Mouse (Mus musculus) heart, adult 18-20 months (tissue): Measurements from ENCODE around the gene Krtap5-1. TPM values are rescaled to one million over a fixed set of nuclear protein-coding genes. Genes with fewer than 3 reads are reported as not detected.
"Not testable (repeated sequence)": the region's sequence is repeated elsewhere in the genome, so short reads cannot be mapped to it uniquely, and the experiment has no call there.

ENCODE experiments used
- DNase-seq, 2 experiments: peaks; one replicate each; pipeline ENCODE4 v3.0.0; 2021 to 2022; ENCODE audit warnings: mixed read lengths in 1 of 2
- long read RNA-seq, 2 experiments: library from polyadenylated mRNA; stranded (forward); transcript quantifications; one replicate each; pipeline ENCODE4 v2.0.0; 2021
- total RNA-seq, 2 experiments: library from RNA; stranded (reverse); gene quantifications; 2 replicates each; pipeline ENCODE4 v1.2.3; 2021

Gene Krtap5-1
- not detected for total RNA-seq
- long read RNA-seq, experiment 1: 0 reads
- long read RNA-seq, experiment 2: 0 reads

DNA sequence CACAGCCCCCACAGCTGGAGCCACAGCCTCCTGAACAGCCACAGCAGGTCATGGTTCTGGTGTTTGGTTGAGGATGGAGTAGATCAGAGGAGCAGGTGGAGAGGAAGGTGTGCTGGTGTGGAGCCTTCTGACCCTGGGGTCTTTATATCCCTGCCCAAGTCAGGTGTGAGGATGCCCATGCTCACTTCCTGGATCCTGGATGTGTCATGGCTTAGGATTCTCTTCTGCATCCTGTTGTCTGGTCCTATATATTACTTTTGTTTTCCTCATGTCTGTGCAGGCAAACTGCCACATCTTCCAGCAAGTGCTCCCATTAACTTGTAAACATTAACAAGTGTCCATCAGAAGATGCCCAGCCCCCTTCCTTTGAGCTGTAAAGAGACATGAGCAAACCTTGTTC lies at the start of gene Krtap5-1:
Gene Krtap5-1 (minus strand): TSS at position 101 of the 400 bp plus-strand sequence.
- not testable (repeated sequence) for DNase-seq

DNA sequence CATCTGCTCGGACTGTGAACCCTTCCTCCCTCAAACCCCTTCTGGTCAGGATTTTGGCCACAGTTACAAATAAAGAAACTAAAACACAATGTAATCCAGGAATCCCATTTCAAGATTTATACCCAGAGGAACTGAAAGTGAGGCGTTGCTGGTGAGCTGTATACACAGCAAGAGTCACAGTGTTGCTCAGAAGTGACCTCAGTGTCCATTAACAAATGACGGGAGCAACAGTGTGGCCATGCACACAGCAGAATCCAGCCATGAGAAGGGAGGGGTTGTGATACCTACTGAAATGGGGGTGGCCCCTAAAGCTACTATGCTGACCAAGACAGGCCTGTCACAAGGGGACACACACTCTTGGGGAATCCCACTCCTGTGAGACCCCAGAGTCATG lies 45.3 kb upstream of the Krtap5-1 start:
- DNase-seq: no peak

DNA sequence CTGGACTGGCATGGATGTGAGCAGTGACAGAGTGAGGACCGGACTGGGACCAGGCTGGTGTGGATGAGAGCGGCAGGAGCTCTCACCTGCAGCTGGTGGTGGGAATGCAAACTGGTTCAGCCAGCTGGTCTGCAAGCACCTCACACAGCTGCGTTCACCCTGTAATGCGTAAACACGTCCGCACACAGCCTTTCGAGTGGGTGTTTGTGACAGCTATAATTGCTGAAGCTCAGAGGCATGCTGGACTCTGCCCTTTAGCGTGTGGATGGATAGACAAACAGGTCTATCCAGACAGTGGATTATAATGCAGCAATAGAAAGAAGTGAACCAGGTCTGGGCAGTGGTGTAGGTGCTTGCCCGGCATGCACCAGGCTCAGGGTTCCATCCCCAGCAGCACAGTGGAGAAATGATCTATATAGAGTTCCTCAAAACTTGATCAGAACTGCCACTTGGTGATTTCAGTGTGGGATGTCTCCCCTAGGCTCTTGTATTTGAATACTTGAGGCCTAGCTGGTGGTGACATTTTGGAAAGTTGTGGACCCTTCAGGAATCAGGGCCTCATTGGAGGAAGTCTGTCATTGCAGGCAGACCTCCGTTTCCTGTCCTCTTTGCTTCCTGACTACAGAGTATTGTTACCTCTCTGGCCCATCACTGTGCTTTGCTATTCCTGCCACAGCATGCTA lies 44.8 kb upstream of the Krtap5-1 start:
- no peak for DNase-seq

DNA sequence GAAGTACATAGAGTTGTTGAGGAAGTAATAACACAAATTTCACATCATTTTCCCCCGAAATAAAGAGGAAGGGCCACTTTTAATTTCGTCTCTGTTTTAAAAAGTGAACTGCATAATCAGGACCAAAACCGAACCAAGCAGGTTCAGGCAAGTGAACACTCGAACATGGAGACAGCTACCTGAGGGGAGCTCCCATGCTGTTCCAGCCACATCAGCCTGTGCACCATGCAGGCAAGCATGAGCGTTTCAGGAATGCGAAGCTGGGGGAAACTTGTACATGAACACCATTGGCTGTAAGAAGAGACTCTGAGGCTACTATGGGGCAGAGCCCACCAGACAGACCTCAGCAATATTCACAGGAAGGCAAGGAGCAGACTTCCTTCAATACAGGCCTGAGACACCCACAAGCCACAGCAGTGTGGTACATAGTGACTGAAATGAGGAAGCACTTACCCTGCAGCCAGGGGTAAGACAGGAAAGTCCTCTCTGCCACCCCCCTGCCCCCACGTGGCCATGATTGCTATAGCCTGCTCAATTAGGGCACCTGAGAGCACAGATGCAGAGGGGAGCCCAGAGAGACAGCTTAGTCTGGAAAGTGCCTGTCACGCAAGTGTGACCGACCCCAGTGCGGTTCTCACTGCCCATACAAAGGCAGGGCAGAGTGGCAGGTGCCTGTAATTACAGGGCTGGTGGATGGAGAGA lies 43.5 kb upstream of the Krtap5-1 start:
- peak in 1 of 2 experiments; percentile 26 for DNase-seq

DNA sequence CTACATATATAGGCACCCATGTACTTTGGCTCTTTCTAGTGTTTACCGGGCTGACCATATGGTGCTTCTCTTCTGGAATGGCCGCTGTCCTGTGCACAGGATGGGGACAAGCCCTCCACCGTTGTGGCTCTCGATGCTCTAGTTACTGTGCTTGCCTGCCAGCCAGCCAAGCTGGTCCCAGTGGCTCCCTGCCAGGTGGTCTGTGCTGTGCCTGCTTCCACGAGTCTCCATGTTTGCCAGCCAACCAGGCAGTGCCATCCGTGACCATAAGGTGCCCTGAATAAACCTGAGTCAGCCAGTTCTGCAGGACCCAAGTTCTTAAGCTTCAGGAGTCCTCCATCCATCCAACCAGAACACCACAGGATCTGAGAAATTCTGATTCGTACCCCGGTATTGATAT lies 38.2 kb upstream of the Krtap5-1 start:
- DNase-seq: no peak

DNA sequence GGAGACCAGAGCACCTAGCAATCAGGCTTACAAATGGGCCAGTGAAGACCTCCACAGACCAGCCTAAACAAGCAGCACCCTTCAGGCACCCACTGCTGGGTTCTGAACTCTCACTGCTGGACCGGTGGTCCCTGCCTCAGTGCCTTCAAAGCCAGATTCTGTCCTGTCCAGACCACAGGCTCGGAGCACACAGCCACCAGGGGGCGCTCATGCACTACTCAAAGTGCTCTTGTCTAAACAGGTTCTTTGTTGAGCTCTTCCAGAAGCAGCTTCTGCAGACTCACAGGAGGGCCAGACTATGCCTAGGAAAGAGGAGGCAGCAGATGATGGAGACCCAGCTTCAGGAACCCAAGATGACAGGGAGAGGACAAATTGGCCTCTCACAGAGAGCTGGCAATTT lies 37.3 kb upstream of the Krtap5-1 start:
- peak; percentile 81 to 95 for DNase-seq

DNA sequence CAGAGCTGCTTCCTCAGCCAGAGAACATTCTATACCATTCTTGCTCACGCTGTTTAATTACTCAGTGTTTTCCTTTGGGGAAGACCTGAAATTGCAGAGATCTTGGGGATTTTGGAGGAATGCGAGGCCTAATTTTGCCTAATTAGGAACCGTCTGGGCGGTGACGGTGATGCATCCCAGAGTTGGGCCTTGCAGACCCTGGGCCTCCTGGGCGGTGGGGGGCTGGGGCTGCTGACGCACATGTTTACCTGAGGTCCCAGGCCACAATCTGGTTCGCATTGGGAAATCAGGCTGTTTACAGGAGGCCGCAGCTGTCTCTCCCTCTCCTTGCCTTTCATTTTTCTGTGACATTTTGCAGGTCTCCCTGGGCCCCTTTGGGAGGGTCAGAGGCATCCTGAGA lies 35.8 kb upstream of the Krtap5-1 start:
- DNase-seq: not testable (repeated sequence)

DNA sequence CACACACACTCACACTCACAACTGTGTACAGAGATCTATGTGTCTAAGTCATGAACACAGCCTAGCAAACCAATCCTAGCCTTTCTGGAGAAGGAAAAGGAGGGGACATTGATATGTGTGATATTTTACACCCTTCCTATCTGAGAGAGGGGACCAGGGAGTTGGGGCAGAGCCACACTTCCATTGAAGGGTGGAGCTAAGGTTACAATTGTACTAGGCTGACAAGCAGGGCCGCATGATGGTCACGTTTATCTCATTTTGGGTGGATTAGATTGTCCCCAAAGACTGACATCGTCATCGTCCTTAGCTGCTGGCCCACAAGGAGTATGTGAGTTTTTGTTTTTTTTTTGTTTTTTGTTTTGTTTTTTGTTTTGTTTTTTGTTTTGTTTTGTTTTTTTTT lies 34.4 kb upstream of the Krtap5-1 start:
- no peak for DNase-seq

DNA sequence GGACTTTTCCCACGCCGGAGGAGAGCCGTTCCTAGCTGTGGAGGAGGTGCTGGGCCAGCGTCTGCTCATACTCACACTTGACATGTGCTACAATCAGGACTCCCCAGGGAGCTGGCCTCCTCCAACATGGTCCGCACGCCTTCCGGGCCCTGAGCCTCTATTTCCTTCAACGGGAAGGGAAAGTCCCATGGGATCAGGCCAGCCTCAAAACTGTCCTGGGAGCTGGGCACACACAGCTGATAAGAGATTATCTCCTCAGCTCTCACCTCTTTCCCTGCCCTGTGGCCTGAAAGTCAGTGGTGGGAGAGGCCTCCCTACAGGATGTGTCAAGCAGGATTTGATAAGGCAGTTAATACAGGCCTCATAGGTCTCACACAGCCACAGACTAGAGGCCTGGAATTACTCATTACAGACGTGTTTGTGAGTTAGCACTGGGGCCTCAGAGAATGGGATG lies 33.4 kb upstream of the Krtap5-1 start:
- peak; percentile 83 to 93 for DNase-seq

DNA sequence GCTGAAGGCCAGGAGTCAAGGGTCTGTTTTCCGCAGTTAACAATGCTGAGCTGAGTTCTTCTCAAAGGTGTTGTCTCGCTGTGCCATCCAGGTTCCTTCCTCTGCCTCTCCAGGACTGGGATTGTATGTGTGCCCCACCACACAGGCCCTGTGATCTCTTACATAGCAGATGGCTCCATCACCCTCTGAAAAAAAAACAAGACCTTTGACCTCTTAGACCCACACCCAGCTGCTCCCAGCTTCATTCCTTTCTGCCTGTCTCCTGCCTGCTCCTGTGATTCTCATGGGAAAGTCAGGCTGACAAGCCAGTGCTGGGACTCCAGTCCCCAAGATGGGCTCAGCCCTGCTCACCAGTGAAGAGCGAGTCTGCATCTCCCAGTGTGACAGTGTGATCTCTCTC lies 31.6 kb upstream of the Krtap5-1 start:
- no peak for DNase-seq

DNA sequence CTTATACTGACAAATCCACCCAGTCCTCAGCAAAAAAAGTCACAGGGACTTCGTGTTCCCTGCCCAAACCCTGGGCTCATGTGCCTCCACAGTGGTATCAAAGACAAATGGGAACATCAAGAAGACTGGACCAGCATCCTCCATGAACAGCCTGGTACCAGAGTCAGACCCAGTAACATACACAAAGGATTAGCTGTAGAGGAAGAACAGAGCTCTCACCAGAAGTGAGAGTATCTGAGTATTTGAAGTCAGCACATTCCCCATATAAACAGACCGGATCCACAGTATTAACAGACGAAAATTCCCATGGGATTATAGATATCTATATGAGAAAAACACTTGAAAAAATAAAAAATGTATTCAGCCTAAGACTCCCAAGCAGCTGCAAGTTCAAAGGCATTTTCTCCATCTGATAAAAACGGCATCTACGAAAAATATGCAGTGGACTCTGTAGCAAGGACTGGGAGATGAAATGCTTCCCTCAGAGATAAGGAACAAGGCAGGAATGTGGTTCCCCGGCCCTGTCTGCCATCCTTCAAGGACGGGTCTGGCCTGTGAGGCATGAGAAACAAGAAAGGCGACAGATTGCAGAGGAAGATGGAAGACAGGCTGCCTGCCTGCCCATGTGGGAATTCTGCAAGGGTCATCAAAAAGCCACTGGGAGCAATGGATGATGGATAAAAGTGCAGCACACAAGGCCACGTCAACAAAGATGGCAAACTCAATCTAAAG lies 30.0 kb upstream of the Krtap5-1 start:
- DNase-seq: no peak

DNA sequence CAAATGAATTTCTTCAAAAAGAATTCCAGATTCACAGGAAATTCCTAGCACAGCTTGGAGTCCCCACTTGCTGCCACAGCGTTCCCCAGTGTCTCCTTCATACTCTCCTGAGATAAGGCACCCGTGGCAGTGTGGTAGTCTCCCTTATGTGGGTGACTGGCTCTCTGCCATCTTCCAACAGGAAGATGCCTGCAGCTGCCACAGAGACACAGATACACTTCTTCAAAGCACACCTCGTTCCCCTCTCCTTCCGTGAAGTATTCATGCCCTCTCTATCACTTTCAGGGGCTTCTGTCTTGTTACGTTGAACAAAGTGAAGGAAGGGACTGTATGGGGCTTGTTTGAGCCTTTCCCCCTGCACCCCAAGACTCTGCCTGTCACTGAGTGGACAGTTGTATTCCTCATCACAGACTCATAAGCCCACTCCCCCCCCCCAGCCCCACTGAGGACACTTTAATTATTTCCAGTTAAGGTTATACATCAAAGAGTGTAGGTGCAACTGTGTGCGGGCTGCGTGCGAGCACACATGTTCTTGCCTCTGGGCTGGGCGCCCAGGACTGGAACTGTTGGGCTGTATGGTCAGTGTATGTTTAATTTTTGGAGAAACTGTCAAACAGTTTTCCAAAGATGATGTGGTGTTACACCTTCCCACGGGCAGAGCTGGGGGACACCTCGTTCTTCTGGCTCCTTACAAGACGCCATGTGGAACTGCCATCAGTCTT lies 26.6 kb upstream of the Krtap5-1 start:
- no peak for DNase-seq

DNA sequence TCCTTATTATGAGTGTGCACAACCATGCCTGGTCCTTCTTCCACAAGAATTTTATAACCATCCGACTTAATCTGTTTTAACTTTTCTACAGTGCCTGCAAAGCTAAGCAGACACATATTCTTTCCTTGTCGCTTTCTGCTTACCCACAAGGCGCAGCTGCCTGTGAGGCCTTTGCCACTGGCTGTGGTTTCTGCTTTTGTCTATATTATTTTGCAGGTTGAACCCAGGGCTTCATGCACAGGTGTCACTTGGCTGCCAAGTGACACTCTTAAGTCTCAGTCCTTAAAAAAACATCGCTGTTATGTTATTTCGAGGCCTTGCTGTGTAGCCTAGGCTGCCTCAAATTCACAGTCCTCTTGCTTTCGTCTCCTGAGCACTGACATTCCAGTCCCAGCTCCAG lies 25.7 kb upstream of the Krtap5-1 start:
- DNase-seq: no peak

DNA sequence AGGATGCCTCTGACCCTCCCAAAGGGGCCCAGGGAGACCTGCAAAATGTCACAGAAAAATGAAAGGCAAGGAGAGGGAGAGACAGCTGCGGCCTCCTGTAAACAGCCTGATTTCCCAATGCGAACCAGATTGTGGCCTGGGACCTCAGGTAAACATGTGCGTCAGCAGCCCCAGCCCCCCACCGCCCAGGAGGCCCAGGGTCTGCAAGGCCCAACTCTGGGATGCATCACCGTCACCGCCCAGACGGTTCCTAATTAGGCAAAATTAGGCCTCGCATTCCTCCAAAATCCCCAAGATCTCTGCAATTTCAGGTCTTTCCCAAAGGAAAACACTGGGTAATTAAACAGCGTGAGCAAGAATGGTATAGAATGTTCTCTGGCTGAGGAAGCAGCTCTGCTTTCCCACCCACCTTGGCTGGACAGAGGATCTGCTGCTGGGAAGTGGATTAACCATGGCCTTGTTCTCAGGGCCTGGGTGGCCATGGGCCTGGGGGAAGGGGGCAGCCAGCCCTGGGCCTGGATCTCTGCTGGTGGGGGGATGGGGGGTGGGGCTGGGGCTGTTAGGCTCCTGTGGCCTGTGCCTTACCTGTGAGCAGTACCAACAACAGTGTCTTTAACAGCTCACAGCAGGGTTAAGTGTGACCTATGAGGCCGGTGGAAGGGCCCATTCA lies 24.9 kb upstream of the Krtap5-1 start:
- DNase-seq: not testable (repeated sequence)

DNA sequence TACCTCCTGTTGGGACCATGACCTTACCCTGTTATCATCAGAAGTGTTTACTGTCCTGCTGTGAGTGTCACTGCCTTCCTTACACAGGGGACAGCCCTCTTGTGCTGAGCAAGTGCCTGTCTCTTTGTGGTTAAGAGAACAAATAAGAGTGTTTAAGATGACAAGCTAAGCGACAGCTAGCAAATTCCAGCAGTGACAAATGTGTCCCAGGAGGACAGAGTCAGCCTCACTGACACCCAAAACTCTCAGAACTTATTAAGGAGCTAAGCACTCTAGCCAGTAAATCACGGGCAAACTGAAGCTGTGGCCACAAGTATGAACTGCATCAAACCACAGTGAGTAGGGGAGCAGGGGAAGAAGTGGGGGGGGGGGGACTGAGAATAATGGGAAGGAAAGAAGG lies 24.0 kb upstream of the Krtap5-1 start:
- no peak for DNase-seq

DNA sequence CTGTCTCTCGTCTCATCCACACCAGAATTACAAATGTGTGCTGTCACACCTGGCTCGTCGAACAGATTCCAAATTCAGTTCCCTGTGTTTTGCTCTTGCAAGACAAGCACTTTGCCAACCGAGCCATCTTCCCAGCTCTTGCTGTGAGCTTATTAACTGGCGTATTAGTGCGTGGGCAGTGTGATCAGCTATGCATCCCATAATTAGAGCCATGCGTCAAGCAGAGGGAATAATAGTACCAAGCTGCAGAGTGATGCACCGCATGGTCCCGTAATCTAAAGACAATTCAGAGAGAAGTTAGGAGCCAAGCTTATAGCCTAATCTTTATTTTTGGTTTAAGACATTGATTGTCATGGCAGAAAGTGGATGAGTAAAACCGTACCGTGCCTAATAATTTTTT lies 22.2 kb upstream of the Krtap5-1 start:
- no peak for DNase-seq

DNA sequence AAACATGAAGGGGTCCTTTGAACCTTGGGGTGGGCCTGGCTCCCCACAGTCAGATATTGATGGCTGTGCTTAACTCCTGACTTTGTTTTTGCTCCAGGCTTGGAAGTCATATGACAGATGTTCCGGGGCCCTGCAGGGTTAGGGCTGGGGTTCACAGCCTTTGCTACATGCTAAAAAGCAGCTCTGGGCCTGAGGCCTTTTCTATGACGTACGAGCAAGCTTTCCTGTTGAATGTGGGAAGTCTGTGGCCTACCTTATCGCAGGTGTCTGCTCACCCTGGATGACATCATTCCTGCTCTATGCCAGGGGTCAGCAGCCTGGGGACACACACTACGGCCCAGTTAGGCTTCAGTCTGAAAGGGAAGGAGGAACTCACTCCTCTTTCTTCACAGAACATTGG lies 20.3 kb upstream of the Krtap5-1 start:
- DNase-seq: no peak

DNA sequence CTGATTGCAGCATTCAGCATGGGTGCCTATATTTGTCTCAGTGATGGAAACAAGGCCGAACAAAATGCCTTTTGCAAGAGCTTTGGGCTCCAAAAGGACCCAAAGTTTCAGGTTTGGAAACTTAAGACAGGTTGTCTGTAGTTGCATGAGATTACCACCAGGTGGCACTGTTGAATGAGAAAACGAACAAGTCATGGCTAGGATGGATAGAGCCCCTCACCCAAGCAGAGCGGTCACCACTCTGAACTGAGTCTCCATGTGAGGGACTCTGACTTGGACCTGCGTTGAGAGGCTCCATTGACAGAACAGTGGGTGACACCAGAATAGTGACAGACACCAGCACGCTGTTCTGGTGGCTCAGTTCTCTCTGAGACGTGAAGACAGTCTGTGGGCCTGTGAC lies 19.6 kb upstream of the Krtap5-1 start:
- peak in 1 of 2 experiments; percentile 75 for DNase-seq

DNA sequence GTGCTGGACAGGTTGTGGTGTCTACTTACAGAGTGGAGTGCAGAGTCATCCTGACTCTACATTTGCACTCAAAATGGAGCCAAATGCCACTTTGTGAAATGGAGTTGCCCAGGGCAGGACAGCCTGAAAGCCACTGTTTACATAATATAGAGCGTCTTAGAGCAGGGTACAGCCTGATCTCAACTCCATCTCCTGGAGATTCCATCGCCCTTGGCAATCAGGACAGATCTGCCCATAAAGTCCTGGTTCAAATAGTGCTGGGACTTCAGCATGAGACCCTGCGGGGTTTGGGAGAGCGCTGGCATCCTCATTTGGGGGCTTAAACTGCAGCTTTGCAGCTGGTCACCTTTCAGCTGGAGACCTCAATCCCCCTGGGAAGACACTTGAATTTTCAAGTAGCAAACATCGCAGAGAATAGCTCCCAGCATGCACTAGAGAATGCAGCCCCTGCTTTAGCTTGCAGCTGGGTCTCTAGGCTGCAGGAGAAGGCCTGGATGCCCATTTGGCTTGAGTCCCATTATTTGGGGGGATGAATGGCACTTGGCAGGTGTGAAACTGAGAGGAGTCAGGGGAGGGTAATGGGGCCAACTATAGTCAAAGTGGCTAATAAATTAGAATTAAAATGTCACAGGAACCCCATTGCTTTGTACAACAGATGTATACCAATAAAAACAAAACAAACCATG lies 17.8 kb upstream of the Krtap5-1 start:
- DNase-seq: no peak

DNA sequence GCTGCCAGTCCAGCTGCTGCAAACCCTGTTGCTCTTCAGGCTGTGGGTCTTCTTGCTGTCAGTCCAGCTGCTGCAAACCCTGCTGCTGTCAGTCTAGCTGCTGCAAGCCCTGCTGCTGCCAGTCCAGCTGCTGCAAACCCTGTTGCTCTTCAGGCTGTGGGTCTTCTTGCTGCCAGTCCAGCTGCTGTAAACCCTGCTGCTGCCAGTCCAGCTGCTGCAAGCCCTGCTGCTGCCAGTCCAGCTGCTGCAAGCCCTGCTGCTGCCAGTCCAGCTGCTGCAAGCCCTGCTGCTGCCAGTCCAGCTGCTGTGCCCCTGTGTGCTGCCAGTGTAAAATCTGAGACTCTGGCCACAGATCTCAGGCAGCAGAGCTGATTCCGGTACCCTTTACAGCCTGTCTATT lies 7.0 kb upstream of the Krtap5-1 start:
- not testable (repeated sequence) for DNase-seq

DNA sequence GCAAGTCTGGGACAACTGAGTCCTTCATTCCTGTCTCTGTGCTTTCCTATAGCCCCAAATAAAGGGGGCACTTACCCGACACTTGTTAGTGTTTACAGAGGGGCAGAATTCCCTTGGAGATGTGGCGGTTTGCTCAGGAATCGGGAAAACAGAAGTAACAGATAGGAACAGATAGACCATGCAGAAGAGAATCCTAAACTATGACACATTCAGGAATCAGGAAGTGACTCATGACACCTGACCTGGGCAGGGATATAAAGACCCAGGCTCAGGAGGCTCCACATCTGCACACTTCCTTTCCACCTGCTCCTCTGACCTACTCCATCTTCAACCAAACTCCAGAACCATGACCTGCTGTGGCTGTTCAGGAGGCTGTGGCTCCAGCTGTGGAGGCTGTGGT lies 6.3 kb upstream of the Krtap5-1 start, which contains the start of gene Krtap5-4:
Gene Krtap5-4 (plus strand): TSS at position 301 of the 400 bp plus-strand sequence.
- DNase-seq: no peak
